Mouse (Mus musculus) layer of hippocampus, postnatal 14 days (tissue): ENCODE measurements at regions not wholly inside any gene's neighbourhood (a gene's known extent, or its start where the extent isn't known, plus 50 kb on each side); places are given as distances from the start of the nearest gene placed in this dataset.

Experiments
- DNase-seq, 2 experiments: peaks; one replicate each; pipeline ENCODE4 v3.0.0; 2021 to 2022; ENCODE audit warnings: low spot score in 2 of 2, mixed read lengths in 1 of 2

DNA sequence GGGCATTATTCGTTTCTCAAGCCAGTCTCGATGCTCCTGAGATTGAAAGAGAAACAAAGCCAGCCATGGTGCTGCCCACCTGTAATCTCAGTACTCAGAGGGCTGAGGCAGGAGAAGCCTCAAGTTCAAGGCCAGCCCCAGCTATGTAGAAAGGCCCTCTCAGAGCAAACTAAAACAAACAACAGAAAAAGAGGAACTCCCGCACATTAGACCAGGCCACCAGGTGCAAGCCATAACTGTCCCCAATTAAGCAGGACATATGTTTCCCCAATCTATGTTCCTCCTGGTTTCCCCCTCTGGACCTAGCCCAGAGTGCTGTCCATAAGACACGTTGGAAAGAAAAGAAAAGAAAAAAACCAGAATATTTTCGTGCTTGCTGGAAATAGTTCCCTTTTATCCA lies 142.5 kb downstream of the Cdc5l start:
- no peak for DNase-seq

DNA sequence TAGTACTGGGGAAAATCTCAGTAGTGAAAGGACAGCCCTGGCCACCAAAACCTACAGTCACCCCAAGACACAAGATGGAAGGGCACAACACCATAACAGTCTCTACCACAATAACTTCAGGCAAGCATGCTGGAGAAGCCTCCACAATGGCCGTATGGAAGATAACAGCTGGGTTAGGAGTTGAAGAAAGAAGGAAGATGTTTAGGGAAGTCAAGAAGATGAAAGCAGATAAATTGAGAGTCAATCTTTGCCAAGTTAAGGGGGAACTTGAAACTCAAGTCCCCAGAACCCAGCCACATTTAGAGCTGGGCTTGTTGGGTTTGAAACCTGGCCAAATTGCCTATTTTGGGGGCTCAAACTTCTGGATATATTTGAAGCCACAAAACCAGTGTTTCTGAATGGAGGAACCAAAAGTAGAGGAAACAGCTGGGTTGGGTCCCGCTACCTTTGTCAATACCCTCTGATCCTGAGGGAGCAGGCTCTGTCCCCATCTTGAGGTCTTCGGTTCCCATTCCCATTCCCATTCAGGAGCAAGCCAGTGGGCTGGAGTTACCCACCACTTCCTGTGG lies 147.8 kb downstream of the Cdc5l start:
- no peak for DNase-seq

DNA sequence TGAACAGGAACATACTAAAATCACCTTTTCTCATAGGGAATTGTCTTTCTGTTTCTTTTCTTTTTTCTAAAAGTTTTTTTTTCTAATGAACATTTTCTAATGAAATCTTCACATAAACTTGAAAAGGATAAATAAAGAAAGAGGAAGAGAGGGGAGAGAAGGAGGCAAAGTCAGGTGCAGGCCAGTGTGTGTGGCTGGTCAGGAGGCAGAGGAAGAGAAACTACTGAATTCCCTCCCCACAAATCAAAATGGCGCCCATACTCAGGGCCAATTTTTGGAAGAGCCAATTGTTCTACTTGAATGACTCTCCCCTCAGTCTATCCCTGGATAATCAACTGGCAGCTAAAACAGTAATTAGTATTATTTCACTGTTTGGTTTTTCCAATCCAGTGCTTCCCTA lies 152.0 kb downstream of the Cdc5l start:
- no peak for DNase-seq

DNA sequence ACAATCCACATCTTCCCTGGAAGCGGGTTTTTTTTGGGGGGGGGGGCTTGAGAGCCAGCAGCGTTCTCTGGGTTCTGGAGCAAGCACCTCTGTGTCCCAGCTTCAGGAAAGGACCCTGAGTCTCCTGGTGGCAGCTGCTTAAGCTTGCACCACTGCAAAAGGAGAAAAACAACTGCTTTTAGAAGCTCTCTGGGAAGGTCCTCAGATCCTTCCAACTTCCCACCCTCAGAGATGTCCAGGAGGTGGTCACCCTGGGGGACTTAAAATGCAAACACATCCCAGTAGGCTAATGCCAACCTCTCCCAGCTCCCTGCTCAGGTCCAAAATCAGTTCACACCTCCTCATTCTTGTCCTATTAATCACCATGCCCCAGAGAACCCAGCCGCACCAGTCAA lies 153.7 kb downstream of the Cdc5l start:
- DNase-seq, result no peak

DNA sequence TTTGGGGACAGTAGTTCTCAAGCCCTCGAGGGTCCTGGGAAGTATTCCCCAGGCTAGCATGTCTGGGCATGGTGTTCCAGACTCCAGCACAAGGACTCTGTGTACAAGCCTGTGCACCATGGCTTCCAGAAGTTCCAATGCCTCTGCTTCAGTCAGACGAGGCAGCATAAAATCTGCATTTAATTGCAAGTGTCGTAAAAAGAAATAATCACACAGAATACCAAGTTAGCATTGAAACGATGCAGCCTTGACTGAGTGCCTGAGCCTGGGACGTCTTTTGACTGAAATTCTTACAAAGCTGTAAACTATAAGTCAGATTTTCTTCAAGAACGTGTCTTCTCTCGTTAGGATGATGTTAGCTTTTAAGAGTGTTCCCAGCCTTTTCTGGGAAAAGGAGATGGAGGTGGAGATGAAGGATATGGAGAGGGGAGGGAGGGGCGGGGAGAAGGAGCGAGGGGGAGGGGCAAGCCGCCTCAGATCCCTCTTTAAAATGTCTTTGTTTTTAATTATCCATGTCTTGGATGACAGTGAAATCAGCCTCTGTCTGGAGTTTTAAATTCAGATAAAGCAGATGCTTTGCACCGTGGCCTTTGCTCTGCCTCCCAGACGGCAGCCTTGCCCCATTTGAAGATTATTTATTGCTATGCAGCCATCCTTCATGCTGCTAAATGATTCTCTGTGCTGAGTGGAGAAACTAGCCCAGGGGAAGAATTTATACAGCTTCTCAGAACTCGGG lies 154.3 kb downstream of the Cdc5l start:
- DNase-seq, result peak in 1 of 2 experiments; percentile 6

DNA sequence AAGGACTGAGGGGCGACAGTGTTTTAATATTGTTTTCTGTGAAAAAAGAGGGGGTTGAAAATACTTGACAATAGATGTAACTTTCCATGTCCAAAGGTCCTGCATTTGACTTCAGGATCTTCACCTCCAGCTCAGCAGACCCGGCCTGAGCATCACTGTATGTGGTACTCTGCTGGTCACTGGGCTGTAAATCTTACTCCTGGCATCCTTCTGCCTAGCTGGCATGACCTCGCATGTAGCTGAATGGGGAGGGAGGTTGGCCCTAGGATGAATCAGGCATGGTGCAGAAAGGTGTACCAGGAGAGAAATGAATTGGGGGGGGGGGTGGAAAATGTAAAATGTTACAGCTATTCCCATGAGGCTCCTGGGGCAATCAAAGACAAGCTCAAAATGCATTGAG lies 156.0 kb downstream of the Cdc5l start:
- DNase-seq, result no peak

- peak in 1 of 2 experiments; percentile 28 for DNase-seq
Observed at GRCm38 (mm10) chr17:45276686-45277405, 156.7 kb downstream of the Cdc5l start.

- no peak for DNase-seq
Observed at GRCm38 (mm10) chr17:45274894-45275293, 158.6 kb downstream of the Cdc5l start.

- no peak for DNase-seq
Observed at GRCm38 (mm10) chr17:45266776-45267175, 166.8 kb downstream of the Cdc5l start.

DNA sequence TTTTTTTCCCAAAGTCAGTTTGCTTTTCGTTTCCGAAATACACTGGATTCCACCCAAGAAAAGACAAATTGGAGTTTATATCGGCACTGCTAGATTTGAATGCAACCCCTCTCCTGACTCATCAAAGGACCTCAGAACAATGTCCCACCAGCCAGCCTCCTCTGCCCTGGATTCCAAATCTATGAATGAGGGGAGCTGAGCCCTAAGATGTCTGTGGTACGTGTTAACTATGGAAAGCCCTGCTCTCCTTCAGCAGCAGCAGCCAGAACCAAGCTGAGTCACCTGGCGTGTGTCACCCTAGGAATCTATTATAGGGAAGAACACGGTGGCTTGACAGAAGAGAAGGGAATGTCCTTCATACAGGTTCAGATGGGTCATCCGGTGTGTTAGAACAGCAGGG lies 167.9 kb downstream of the Cdc5l start:
- DNase-seq, result no peak

GRCm38 (mm10) chr17:45264434-45264833 lies 169.1 kb downstream of the Cdc5l start:
- DNase-seq, result no peak

GRCm38 (mm10) chr17:45260421-45260820 lies 173.1 kb downstream of the Cdc5l start:
- DNase-seq, result no peak

- no peak for DNase-seq
Observed at GRCm38 (mm10) chr17:45258007-45258406, 175.5 kb downstream of the Cdc5l start.

- no peak for DNase-seq
Observed at GRCm38 (mm10) chr17:45252593-45253230, 180.8 kb downstream of the Cdc5l start.

GRCm38 (mm10) chr17:45251034-45251730 lies 182.4 kb downstream of the Cdc5l start:
- peak; percentile 82 to 83 for DNase-seq

GRCm38 (mm10) chr17:45250450-45250849 lies 183.1 kb downstream of the Cdc5l start:
- no peak for DNase-seq

DNA sequence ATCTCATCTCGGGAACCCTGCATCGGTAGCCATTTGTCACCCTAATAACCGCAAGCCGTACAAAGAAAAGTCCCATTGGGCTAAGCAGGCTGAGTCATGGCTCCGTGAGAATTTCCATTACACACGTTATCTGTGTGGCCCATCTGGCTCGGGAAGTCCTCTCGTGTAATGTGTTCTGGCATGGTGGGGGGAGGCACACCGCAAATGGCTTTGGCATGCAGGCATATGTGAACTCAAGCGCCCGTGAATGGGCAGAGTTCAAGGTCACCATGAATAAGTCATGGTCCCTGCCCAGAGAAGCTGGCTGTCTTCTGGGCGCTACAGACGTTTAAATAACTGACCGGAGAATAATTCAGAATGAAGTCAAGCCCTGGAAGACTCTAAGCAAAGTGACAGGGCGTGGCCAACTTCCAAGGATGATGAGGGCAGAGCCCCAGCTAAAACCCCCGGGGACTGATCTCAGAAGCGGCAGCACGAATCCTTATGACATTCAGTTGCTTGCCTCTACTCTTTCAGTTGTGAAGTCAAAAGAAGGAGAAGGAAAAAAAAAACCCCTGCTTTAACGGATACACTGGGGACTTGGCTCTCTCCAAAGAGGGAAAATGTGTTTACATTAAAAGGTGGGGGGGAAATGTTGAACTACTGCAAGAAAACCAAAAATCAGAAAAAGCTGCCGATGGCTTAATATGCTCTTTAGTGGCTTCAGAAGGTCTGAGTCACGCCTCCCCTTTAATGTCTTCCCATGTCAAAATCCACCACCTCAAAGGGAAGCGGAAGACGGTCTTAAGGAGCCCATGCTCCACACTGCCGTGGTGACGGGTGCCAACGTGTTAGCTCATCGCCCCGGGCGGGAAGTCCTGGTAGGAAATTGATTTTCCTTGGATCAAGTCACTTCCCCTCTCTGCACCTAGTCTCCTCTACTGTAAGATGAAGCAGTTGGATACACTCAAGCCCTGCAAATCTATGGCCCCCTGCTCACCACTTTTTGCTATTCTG lies 186.1 kb downstream of the Cdc5l start:
- no peak for DNase-seq

DNA sequence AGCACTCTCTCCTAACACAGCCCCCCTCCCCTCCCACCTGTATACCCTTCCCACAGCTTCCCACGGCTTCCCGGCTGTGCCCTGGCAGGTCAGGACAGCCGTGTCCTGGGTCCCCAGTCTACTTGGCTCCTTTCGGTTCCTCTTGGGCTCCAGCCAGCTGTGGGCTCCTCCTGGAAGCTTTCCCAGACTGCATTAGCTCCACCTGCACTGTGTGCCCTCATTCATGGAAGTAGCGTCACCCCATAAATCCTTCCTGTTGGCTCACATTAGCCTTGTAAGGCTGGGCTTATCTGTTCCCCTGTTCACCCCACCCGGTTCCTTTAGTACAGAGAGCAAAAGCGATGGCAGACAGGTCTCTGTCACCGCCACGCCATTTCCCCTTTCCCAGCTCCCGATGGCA lies 188.7 kb downstream of the Cdc5l start:
- DNase-seq, result no peak

DNA sequence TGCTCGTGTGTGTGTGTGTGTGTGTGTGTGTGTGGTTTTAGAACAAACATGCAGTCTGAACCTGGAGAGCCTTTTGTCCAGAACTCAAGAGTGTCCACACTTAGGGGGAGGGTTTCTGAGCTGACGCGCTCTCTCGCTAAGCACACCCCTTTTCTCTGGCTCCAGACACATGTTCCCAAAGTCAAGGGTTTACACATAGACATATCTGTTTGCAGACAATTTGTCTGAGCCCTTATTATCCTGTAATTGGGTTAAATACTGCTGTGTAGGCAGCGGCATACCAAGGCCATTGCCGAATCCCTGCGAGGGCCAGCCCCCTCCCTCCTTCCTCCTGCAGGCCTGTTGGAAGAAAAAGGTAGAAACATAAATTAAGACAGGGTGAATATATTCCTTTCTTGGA lies 190.4 kb downstream of the Cdc5l start:
- DNase-seq, result no peak

DNA sequence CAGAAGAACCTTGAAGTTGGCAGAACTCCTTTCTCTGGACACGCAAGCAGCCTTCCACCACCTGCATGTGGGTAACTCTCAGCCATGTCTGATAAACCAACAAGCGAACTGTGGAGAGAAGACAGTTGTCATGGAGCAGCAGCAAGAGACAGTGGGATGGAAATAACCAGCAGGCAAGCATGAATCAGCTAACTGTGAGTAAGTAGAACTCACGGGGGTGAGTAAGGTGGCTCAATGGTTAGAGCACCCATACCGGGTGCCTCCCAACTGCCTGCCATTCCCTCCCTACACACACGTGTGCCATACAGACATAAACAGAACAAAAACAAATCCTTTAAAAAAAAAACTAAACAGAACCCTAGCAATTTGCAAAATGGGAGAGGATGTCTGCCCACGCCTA lies 191.5 kb downstream of the Cdc5l start:
- peak in 1 of 2 experiments; percentile 42 for DNase-seq
